Mouse (Mus musculus): Measurements from ENCODE around the gene Olfml2b. TPM values are rescaled to one million over a fixed set of nuclear protein-coding genes. Genes with fewer than 3 reads are reported as not detected.

Gene Olfml2b
- polyA plus RNA-seq, 1 experiment from 2014 or later: 2.5 TPM

DNA sequence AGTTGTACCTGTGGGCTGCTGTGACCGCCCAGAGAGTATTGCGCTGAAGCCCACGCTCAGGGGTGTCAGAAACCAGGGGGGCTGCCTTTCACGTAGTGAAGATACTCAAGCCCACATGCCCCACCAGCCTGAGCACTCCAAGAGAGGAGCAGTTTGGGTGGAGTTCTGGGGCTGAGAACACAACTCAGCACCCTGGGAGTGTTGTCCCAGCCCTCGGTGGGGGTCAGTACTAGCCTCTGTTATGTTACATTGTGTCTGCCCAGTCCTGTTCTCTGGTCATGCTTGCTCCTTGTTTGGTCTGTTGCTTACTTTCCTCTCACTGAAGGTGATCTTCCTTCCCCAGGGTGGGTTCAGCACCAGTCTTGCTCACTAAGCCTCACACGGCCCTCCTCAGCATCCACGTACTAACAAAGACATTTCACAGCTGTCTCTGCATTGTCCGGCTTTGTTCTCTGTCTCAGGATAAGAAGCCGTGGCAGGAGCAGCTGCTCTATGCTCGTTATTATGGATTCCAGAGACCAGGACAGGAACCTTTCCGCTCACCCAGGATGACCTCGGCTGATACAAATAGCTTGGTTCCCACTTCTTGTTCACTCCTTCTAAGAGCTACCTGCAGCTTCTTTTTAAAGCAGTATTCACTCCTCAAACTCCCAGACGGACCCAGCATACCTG lies 13.4 kb downstream of the Olfml2b start:
- CTCF ChIA-PET: interaction anchor here (1.1 kb wide), 1 partner anchor 62 kb away, joined by 3 read pairs; no protein-coding TSS in a partner anchor
- ATAC-seq: no peak
- POLR2A ChIA-PET: no interaction called here
- in situ Hi-C loops (cut with MboI; ENCODE audit: low pct_unique_long_range_greater_than_20kb): no loop called here
- no peak for TF ChIP-seq CTCF (IDR thresholded peaks at IDR 0.05)
- DNase-seq (ENCODE audit: low read depth, low spot score): no peak
- no peaks in the 10 kb centered on the region for H3K27me3 ChIP-seq

- in situ Hi-C loops (cut with MboI; ENCODE audit: low pct_unique_long_range_greater_than_20kb): no loop called here
- POLR2A ChIA-PET: no interaction called here
- no peak for TF ChIP-seq CTCF (IDR thresholded peaks at IDR 0.05)
- H3K27me3 ChIP-seq: no peaks in the 10 kb centered on the region
- ATAC-seq (no peak), DNase-seq (ENCODE audit: low read depth, low spot score) (no peak)
- CTCF ChIA-PET: no interaction called here
These were observed 14.9 kb downstream of the Olfml2b start for GRCm38 (mm10) chr1:170659260-170659659.

DNA sequence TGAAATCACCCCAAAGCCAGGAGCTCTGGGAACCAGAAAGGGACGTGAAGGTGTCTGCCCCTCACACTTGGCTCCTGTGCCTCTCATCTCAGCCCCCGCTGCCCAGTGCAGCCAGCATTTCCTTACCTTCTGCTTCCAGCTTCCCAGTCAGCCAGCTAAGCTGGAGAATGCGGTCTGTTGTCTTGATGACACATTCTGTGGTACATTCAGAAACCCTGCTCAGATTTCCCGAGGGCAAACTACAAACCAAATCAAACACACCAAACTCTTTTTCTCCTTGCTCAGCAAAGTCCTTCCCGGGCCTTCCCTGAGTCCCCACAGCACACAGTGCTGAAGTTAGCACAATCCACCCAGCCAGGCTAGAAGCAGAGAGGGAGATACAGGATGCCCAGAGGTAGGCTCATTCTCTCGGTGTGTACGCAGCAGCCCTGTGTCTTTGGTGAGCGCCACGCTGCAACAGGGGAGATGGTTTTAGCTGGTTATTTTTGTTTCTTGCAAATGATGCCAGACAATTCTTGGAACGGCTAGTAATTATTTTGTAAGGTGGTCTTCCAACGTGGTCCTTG lies 20.4 kb downstream of the Olfml2b start:
- CTCF ChIA-PET: no interaction called here
- TF ChIP-seq CTCF (IDR thresholded peaks at IDR 0.05): no peak
- in situ Hi-C loops (cut with MboI; ENCODE audit: low pct_unique_long_range_greater_than_20kb): no loop called here
- peak; percentile 69 for DNase-seq (ENCODE audit: low read depth, low spot score)
- no peaks in the 10 kb centered on the region for H3K27me3 ChIP-seq
- POLR2A ChIA-PET: interaction anchor here (1.0 kb wide), 1 partner anchor 30 kb away, joined by 4 read pairs; no protein-coding TSS in a partner anchor
- ATAC-seq: peak; percentile 89

DNA sequence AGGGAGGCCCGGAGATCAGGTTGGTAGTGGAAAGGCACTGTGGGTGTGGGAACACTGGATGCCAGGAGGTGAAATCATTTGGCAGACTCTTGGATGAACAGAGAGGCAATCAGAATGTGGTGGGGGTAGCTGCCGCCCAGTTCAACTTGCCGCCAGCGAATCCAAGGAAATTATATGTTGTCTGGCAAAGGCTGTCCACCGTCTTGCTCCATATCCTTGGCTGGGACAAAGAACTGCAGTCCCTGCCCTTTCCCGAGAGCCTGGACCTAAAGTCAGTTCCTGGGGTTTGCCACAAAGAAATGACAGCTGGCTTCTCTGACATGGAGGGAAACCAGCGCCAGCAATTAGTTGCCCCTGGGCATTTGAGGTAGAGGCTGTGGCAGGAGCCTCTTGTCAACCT lies 20.9 kb downstream of the Olfml2b start:
- ATAC-seq: peak; percentile 40

DNA sequence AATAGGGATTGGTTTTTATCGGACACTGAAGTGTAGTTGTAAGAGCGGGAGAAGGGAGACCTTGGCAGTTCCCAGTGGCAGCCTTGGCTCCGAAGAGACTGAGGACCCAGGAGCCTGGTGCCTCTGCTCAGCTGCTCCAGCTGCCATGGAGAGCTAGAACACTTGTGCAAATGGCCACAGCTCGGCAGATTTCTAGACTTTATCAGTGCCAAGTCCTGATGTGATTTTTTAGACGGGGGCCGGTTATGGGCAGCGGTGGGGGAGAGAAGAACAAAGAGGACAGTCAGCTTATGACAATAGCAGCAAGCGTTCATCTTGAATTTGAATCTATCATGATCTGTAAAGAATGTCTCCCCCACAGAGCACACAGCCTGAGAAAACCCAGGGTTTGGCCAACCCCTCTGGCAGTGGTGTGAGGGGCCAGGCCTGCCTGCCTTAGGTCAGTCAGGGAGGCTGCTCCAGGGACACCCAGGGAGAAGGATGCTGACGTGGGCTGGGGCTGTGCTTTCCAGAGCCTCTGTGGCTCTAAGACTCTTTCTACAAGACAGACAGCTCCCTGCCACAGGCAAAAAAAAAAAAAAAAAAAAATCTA lies 29.9 kb downstream of the Olfml2b start:
- in situ Hi-C loops (cut with MboI; ENCODE audit: low pct_unique_long_range_greater_than_20kb): no loop called here
- TF ChIP-seq CTCF (IDR thresholded peaks at IDR 0.05): no peak
- CTCF ChIA-PET: no interaction called here
- ATAC-seq (no peak), DNase-seq (ENCODE audit: low read depth, low spot score) (no peak)
- H3K27me3 ChIP-seq: no peaks in the 10 kb centered on the region
- POLR2A ChIA-PET: no interaction called here

More for the DNA sequence above, 20.9 kb downstream of the Olfml2b start:
- DNase-seq (ENCODE audit: low read depth, low spot score): no peak
- in situ Hi-C loops (cut with MboI; ENCODE audit: low pct_unique_long_range_greater_than_20kb): no loop called here
- no peaks in the 10 kb centered on the region for H3K27me3 ChIP-seq
- POLR2A ChIA-PET: interaction anchor here (1.0 kb wide), 1 partner anchor 30 kb away, joined by 4 read pairs; no protein-coding TSS in a partner anchor
- no peak for TF ChIP-seq CTCF (IDR thresholded peaks at IDR 0.05)
- CTCF ChIA-PET: no interaction called here

- no peak for ATAC-seq
- TF ChIP-seq CTCF (IDR thresholded peaks at IDR 0.05): no peak
- in situ Hi-C loops (cut with MboI; ENCODE audit: low pct_unique_long_range_greater_than_20kb): no loop called here
- ChIA-PET POLR2A (no interaction called here), CTCF (no interaction called here)
- H3K27me3 ChIP-seq: no peaks in the 10 kb centered on the region
- DNase-seq (ENCODE audit: low read depth, low spot score): no peak
These were observed 33.3 kb downstream of the Olfml2b start for GRCm38 (mm10) chr1:170677681-170678080.

- in situ Hi-C loops (cut with MboI; ENCODE audit: low pct_unique_long_range_greater_than_20kb): no loop called here
- POLR2A ChIA-PET: no interaction called here
- DNase-seq (ENCODE audit: low read depth, low spot score): no peak
These were observed 34.5 kb downstream of the Olfml2b start for GRCm38 (mm10) chr1:170678861-170679260.

GRCm38 (mm10) chr1:170679624-170680023 lies 35.3 kb downstream of the Olfml2b start:
- ATAC-seq (no peak), DNase-seq (ENCODE audit: low read depth, low spot score) (no peak)
- POLR2A ChIA-PET: no interaction called here
- H3K27me3 ChIP-seq: no peaks in the 10 kb centered on the region
- in situ Hi-C loops (cut with MboI; ENCODE audit: low pct_unique_long_range_greater_than_20kb): no loop called here
- CTCF ChIA-PET: no interaction called here
- no peak for TF ChIP-seq CTCF (IDR thresholded peaks at IDR 0.05)

More at GRCm38 (mm10) chr1:170678861-170679260, 34.5 kb downstream of the Olfml2b start:
- CTCF ChIA-PET: no interaction called here
- no peaks in the 10 kb centered on the region for H3K27me3 ChIP-seq
- TF ChIP-seq CTCF (IDR thresholded peaks at IDR 0.05): no peak
- ATAC-seq: no peak

GRCm38 (mm10) chr1:170683863-170684262 lies 39.5 kb downstream of the Olfml2b start:
- in situ Hi-C loops (cut with MboI; ENCODE audit: low pct_unique_long_range_greater_than_20kb): no loop called here
- ATAC-seq (no peak), DNase-seq (ENCODE audit: low read depth, low spot score) (no peak)
- TF ChIP-seq CTCF (IDR thresholded peaks at IDR 0.05): no peak
- no peaks in the 10 kb centered on the region for H3K27me3 ChIP-seq
- ChIA-PET CTCF (no interaction called here), POLR2A (no interaction called here)

DNA sequence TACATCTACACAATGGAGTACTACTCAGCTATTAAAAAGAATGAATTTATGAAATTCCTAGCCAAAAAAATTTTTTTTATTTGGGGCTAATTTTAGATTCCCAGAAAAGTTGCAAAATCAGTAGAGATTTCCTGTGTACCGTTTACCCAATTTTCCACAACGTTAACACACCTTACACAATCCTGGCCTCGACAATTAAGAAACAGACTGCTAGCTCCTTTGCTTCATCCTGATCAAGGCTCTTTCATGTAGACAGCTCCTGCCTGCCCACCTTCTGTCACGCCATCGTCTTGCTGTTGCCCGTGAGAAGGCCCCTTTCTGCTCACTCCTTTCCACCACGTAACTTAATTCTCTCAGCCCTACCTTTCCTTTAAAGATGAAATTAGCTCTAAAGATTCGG lies 45.4 kb downstream of the Olfml2b start:
- no peak for TF ChIP-seq CTCF (IDR thresholded peaks at IDR 0.05)
- POLR2A ChIA-PET: no interaction called here
- ATAC-seq: no peak
- no peak for DNase-seq (ENCODE audit: low read depth, low spot score)
- in situ Hi-C loops (cut with MboI; ENCODE audit: low pct_unique_long_range_greater_than_20kb): no loop called here
- no peaks in the 10 kb centered on the region for H3K27me3 ChIP-seq
- CTCF ChIA-PET: no interaction called here

- DNase-seq (ENCODE audit: low read depth, low spot score) (no peak), ATAC-seq (no peak)
- ChIA-PET CTCF (no interaction called here), POLR2A (no interaction called here)
- TF ChIP-seq CTCF (IDR thresholded peaks at IDR 0.05): no peak
- in situ Hi-C loops (cut with MboI; ENCODE audit: low pct_unique_long_range_greater_than_20kb): no loop called here
- no peaks in the 10 kb centered on the region for H3K27me3 ChIP-seq
These were observed 47.0 kb downstream of the Olfml2b start for GRCm38 (mm10) chr1:170691301-170691700.
